Mouse (Mus musculus) inflammation-experienced regulatory T-cells (primary cell): ENCODE data around the gene Bicd2. TPM values are rescaled to one million over a fixed set of nuclear protein-coding genes. Genes with fewer than 3 reads are reported as not detected.

Source experiments
- polyA plus RNA-seq, 2 experiments: library from polyadenylated mRNA; unstranded; fragments of 100-300 nt; shearing (Covaris generic); gene quantifications; one replicate each; pipeline ENCODE4 v1.2.1; 2017

Gene Bicd2
- polyA plus RNA-seq: 10 to 100 TPM; 20.8 to 36.2 TPM

DNA sequence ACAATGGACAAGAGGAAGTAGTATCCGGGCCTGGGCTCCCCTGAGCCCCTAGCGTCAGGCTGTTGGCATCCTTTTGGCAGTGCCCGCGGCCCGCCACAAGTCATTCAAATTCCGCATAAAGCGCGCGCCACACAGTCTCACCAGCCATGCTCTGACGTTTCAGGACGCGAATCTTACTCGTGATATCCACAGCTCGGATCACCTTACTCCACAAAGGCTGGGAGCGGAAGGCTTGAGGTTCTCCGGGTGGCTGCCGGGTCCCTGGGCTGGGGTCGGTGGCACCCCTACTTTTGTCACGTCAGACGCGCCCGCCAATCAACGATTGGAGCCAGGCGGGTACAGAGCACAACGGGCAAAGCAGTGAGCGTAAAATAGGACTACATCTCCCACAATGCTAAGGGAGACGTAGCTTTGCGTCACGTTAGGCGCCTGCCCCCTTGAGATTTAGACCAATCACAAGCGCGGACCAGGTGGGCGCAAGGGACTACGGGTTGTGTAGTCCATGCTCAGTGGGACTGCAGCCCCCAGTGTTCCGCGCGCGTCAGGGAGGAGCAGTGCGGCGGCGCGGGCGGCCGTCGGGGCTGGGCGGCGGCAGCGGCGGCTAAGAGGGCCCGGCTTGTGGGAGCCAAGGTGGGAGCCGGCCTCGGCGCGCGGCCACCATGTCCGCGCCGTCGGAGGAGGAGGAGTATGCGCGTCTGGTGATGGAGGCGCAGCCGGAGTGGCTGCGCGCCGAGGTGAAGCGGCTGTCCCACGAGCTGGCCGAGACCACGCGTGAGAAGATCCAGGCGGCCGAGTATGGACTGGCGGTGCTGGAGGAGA lies at the start of gene Bicd2:
Gene Bicd2, plus strand, starts transcription at position 574 of the 819 bp plus-strand sequence.

DNA sequence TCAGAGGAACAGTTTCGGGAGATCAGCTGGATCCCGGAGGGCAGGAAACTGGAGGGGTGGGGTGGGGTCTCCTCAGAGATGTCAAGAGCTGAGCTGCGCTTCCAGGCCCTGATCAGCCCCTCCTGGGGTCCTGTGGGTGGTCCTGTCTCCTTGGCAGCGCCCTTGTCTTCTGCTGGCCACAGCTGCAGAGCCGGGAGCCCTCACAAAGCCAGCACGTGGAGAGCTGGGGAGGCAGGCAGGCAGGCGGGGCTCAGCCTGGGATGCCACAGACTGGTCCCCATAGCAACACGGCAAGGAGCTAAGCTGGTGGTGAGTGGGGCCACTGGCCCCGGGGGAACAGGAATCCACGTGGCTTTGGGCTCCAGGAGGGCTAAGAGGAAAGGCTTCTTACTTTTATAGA lies 21.3 kb upstream of the Bicd2 start, which contains the start of gene Fgd3:
Gene Fgd3, minus strand, starts transcription at position 272 of the 400 bp plus-strand sequence.

GRCm38 (mm10) chr13:49420754-49421605 lies 79.6 kb downstream of the Bicd2 start, which contains the start of gene Ippk:
Ippk (plus strand) TSS chr13:49421249.

Other genes starting within 250 kb of the Bicd2 start
- gene Wnk2, start 193.6 kb upstream of the Bicd2 start, polyA plus RNA-seq: under 1 TPM; 0.22 to 0.31 TPM
- 10 to 100 TPM; 20.4 to 43.2 TPM for gene Ninj1, start 154.1 kb upstream of the Bicd2 start, polyA plus RNA-seq
- gene Card19, start 125.5 kb upstream of the Bicd2 start, polyA plus RNA-seq: 100 to 1,000 TPM in 1 of 2 experiments, 10 to 100 TPM in 1; 68.0 to 106 TPM
- gene Susd3, start 92.9 kb upstream of the Bicd2 start, polyA plus RNA-seq: 10 to 100 TPM; 43.1 to 68.0 TPM
- 10 to 100 TPM; 14.3 to 20.3 TPM for gene Fgd3, start 21.3 kb upstream of the Bicd2 start, polyA plus RNA-seq
- 10 to 100 TPM in 1 of 2 experiments, 1 to 10 TPM in 1; 8.9 to 11.4 TPM for gene Ippk, start 79.7 kb downstream of the Bicd2 start, polyA plus RNA-seq
- gene Tes3-ps, start 151.7 kb downstream of the Bicd2 start, polyA plus RNA-seq: 1 to 10 TPM; 3.2 to 6.7 TPM
- gene Ecm2, start 163.2 kb downstream of the Bicd2 start, polyA plus RNA-seq: under 1 TPM in 1 of 2 experiments, not detected in 1; 0.13 TPM
- gene Aspn, start 202.9 kb downstream of the Bicd2 start, polyA plus RNA-seq: not detected
- gene Omd, start 240.9 kb downstream of the Bicd2 start, polyA plus RNA-seq: 1 to 10 TPM in 1 of 2 experiments, under 1 TPM in 1; 0.12 to 2.2 TPM